In genomic region chr11:100865618-100866017, GRCm38 (mm10) we compare ENCODE assay signal across 17 mouse cellular contexts.
"Had no signal": no experiment of that assay in that cellular context is flagged by ENCODE, and none has a peak within 500 bp of the region (broad histone marks: within the 10 kb centered on the region; RNA-seq: fewer than 3 reads in every experiment).

No protein-coding gene starts in this region.

- H3K36me3 ChIP-seq: kidney, embryonic 15.5 days; limb, embryonic 10.5 days; midbrain, embryonic 12.5 days; neural tube, embryonic 15.5 days had no signal

- H3K9ac ChIP-seq: kidney, embryonic 15.5 days; liver, embryonic 15.5 days; midbrain, embryonic 12.5 days; neural tube, embryonic 15.5 days had no signal

- DNase-seq: kidney, adult 2 months; kidney, postnatal 36 days; lung, adult 2 months; lung, postnatal 36 days; right cerebral cortex, adult 18-20 months; right cerebral cortex, postnatal 25 days; thymus, adult 18-20 months; thymus, postnatal 36 days had no signal

- H3K27me3 ChIP-seq: liver, embryonic 15.5 days; megakaryocyte, embryonic 14.5 days had no signal

- H3K4me2 ChIP-seq: kidney, embryonic 15.5 days; liver, embryonic 11.5 days; liver, embryonic 15.5 days; midbrain, embryonic 12.5 days; neural tube, embryonic 15.5 days had no signal

- ATAC-seq: intestine, embryonic 16.5 days; lung, postnatal 0 days had no signal

- H3K9me3 ChIP-seq: kidney, embryonic 15.5 days; limb, embryonic 10.5 days; liver, embryonic 15.5 days; megakaryocyte, embryonic 14.5 days; midbrain, embryonic 12.5 days; neural tube, embryonic 15.5 days had no signal

- H3K4me3 ChIP-seq: kidney, embryonic 15.5 days; limb, embryonic 10.5 days; liver, embryonic 15.5 days; megakaryocyte, embryonic 14.5 days; midbrain, embryonic 12.5 days; neural tube, embryonic 15.5 days had no signal

- H3K4me1 ChIP-seq: midbrain, embryonic 12.5 days had no signal

- H3K27ac ChIP-seq: kidney, embryonic 15.5 days; limb, embryonic 10.5 days; liver, embryonic 15.5 days; midbrain, embryonic 12.5 days; neural tube, embryonic 15.5 days had no signal
